Mouse (Mus musculus) lung, embryonic 14.5 days (tissue): ENCODE measurements around the gene Hipk2. TPM values are rescaled to one million over a fixed set of nuclear protein-coding genes. Genes with fewer than 3 reads are reported as not detected.

Experiments used
- ATAC-seq: fragments of 200-750 bp; cut with Nextera tagmentation; 2 replicates; pipeline ENCODE4 v1.8.0; 2017; ENCODE audit warnings: mild to moderate bottlenecking, moderate TSS enrichment, moderate library complexity; ENCODE audit not compliant: insufficient read depth
- DNase-seq: peaks from one replicate; pipeline ENCODE4 v3.0.0-alpha.2; 2015
- H3K27ac ChIP-seq: fragments of 300-500 bp; sonication (generic); 2 replicates; pipeline ENCODE4 v1.5.1; 2014; ENCODE audit warnings: low read depth, mild to moderate bottlenecking, moderate library complexity
- H3K27me3 ChIP-seq: fragments of 300-500 bp; sonication (generic); 2 replicates; pipeline ENCODE4 v1.6.1; 2014; ENCODE audit warnings: low read length, control low read depth; ENCODE audit not compliant: insufficient read depth
- H3K36me3 ChIP-seq: fragments of 300-500 bp; sonication (generic); 2 replicates; pipeline ENCODE4 v1.6.1; 2014; ENCODE audit warnings: control low read depth; ENCODE audit not compliant: insufficient read depth
- H3K4me1 ChIP-seq: fragments of 300-500 bp; sonication (generic); 2 replicates; pipeline ENCODE4 v1.6.1; 2014; ENCODE audit warnings: antibody characterized with exemption, control low read depth; ENCODE audit not compliant: insufficient read depth
- H3K4me2 ChIP-seq: fragments of 300-500 bp; sonication (generic); 2 replicates; pipeline ENCODE4 v1.6.1; 2014; ENCODE audit warnings: mild to moderate bottlenecking
- H3K4me3 ChIP-seq: fragments of 300-500 bp; sonication (generic); 2 replicates; pipeline ENCODE4 v1.5.1; 2014; ENCODE audit warnings: low read depth, low read length
- H3K9ac ChIP-seq: fragments of 300-500 bp; sonication (generic); 2 replicates; pipeline ENCODE4 v1.6.1; 2014
- H3K9me3 ChIP-seq: fragments of 300-500 bp; sonication (generic); 2 replicates; pipeline ENCODE4 v1.6.1; 2016; ENCODE audit warnings: low read depth, low read length, control low read depth
- CTCF ChIP-seq: IDR thresholded peaks from 2 replicates; pipeline ENCODE4 v1.5.1; 2016; ENCODE audit warnings: antibody characterized with exemption, low read depth
- WGBS: fragments of 180-500 bp; shearing (Covaris S2); extraction: QIAGEN DNeasy Blood & Tissue Kit; methylation state at CpG from one replicate; pipeline ENCODE4 v1.1.7; 2014; 5-methylcytosine and 5-hydroxymethylcytosine counted together
- polyA plus RNA-seq: library from polyadenylated mRNA; unstranded; fragments of >200 nt; fragmentation: Nextera tagmentation; extraction: Ambion mirVana; gene quantifications from 2 replicates; pipeline ENCODE4 v1.2.1, GENCODE M21; 2014

Gene Hipk2
- polyA plus RNA-seq, 1 experiment from 2014 or later, result 20.8 TPM

DNA sequence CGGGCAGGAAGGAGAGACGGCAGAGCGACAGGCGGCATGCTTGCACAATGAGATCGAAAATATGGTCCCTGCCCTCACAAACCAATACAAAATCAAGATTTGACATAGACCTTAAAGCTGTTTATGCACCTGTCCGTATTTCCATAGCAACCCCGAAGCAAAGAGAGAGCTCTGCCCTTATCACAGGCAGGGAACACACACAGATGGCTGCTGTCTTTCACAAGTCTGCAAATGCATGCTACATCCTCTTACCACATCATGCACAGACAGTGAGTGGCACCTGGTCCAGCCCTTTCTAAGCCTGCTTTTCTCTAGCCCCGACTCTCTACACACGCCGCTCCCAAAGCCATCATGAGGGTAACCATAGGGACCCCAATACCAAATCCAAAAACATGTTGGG, 38.2 kb upstream of the Hipk2 start:
- H3K27ac ChIP-seq, result no peak overlapping the region
- H3K9me3 ChIP-seq, result no peaks in the 10 kb centered on the region
- H3K9ac ChIP-seq, result no peak overlapping the region
- 62% methylated on average over 10 of the region's 10 CpGs for WGBS
- no peak for TF ChIP-seq CTCF
- H3K4me3 ChIP-seq, result no peak overlapping the region
- DNase-seq (no peak), ATAC-seq (no peak)
- no peaks in the 10 kb centered on the region for H3K36me3 ChIP-seq
- no peaks in the 10 kb centered on the region for H3K27me3 ChIP-seq
- no peak overlapping the region for H3K4me2 ChIP-seq
- peaks cover 7% of the 10 kb centered on the region; the same call in 1 of the 2 replicates for H3K4me1 ChIP-seq

DNA sequence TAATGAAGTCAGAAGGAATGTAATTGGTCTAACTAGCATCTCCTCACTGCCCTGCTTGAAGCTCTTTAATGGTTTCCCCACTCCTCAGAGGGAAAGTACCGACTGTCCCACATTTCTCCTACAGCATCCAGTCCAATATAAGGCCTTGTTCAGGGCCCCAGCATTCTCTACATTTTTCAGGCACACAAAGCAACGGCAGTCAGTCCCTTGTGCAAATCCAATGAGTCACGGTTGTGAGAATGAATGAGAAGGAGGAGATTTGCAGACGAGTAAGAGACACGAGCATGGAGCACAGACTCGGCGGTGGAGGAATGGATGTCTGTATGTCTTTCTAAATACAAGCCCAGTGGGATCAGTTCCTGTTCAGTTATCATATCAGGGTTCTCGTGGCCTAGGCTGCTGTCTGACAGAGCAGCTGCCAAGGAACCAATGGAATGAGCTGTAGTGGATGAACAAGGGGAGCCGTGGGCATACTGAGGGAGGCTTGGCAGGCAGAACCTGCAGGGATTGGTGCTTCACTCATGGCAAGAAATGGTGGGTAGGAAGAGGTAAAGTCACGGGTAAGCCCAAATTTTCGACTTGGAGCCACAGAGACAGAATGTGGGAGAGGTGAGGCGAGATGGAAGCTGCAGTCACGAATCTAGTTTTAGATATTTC, 37.5 kb upstream of the Hipk2 start:
- Histone ChIP-seq H3K9me3 (no peaks in the 10 kb centered on the region), H3K4me2 (no peak overlapping the region), H3K27ac (no peak overlapping the region), H3K9ac (no peak overlapping the region), H3K4me3 (no peak overlapping the region), H3K36me3 (no peaks in the 10 kb centered on the region), H3K27me3 (no peaks in the 10 kb centered on the region), H3K4me1 (peaks cover 1% of the 10 kb centered on the region; the same call in 1 of the 2 replicates)
- no peak for TF ChIP-seq CTCF
- WGBS, result 70% methylated on average over 13 of the region's 13 CpGs
- no peak for DNase-seq
- no peak for ATAC-seq

DNA sequence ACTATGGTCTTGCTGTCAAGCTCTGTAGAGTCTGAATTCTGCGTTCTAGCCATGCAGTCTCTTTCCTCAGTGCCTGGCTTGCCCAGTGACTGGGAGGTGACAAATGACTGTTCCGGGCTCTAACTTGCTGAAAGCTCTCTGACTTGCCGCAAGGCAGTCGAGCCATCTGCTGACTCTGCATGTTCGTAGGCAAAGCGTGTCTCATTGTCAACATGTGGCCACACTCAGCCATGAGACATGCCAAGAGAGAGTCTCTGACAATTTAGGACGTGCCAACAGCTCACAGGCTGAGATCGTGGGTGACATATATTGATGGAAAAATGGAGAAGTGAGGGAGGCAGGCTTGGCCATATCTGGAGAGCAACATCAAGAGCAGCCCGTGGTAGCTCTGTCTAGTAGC, 36.9 kb upstream of the Hipk2 start:
- H3K27ac ChIP-seq, result no peak overlapping the region
- no peak for TF ChIP-seq CTCF
- no peak overlapping the region for H3K4me3 ChIP-seq
- WGBS, result 51% methylated on average over 9 of the region's 9 CpGs
- ATAC-seq (peak; percentile 22; the same call in 1 of the 2 replicates), DNase-seq (peak; percentile 55)
- H3K4me1 ChIP-seq, result no peaks in the 10 kb centered on the region; the same call in 1 of the 2 replicates
- H3K4me2 ChIP-seq, result no peak overlapping the region
- H3K27me3 ChIP-seq, result no peaks in the 10 kb centered on the region
- H3K9me3 ChIP-seq, result no peaks in the 10 kb centered on the region
- H3K9ac ChIP-seq, result no peak overlapping the region
- H3K36me3 ChIP-seq, result no peaks in the 10 kb centered on the region

DNA sequence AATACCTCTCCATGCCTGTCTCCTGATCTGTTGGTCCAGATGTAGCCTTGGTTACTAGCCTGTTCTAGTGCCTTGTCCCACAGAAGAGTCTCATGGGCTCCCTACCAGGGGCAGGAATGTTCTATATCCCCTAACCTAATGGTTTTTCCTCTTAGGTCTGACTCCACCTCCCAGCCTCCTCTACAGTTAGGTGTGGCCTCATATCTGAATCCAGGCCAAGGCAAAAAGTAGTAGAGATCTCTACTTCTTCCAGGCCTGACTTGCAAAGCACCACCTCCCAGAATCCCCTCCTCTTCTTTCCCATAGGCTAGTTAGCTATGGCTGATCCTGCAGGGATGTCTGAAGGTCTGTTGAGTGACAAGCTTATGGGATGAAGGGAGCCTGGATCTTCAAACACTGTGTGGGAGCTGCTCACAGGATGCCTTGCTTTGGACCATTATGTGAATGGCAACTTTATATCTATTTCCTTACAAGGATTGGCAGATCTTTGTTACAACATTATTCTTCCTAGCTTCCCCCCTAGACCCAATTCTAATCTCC, 36.2 kb upstream of the Hipk2 start:
- H3K9me3 ChIP-seq, result no peaks in the 10 kb centered on the region
- ATAC-seq (no peak), DNase-seq (no peak)
- no peaks in the 10 kb centered on the region for H3K27me3 ChIP-seq
- TF ChIP-seq CTCF, result no peak
- H3K9ac ChIP-seq, result no peak overlapping the region
- no peak overlapping the region for H3K4me3 ChIP-seq
- no peaks in the 10 kb centered on the region; the same call in 1 of the 2 replicates for H3K4me1 ChIP-seq
- no peaks in the 10 kb centered on the region for H3K36me3 ChIP-seq
- no peak overlapping the region for H3K4me2 ChIP-seq
- no peak overlapping the region for H3K27ac ChIP-seq

DNA sequence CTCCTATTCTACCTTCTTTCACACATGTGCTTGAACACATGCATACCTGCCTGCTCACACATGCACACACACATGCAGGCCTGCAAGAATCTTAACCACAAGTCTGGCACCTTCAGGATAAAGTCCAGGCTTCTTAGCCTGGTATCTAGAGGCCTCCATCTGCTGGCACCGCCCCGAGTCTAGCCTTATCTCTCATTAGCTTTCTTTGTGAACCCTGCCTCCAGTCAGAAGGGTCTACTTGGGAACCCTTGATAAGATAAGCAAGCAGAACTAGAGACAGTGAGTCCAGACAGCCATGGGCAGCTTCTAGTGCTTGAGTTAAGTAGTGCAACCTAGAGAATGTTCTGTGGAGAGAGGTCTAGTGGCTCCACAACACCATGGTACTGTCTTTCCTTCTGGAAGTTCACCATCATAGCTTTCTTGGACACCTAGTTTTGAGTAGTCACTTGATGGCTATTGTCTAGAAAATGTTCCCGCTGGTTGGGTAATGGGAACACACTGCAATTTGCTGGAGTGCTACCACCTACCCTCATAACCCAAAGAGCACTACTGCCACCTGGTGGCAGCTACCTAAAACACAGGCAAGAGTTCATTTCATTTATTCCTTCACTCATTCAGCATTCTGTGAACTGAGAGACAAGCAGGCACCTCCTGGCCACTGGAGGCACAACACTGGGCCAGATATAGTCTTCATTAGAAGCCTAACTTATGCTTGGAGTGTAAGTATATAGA, 35.0 kb upstream of the Hipk2 start:
- TF ChIP-seq CTCF, result peak; percentile 94
- ATAC-seq (peak; percentile 66), DNase-seq (peak; percentile 82)
- Histone ChIP-seq H3K4me3 (no peak overlapping the region), H3K9ac (no peak overlapping the region), H3K27me3 (no peaks in the 10 kb centered on the region), H3K27ac (peak overlapping the region; percentile 12; the same call in 1 of the 2 replicates), H3K9me3 (no peaks in the 10 kb centered on the region), H3K4me2 (no peak overlapping the region), H3K4me1 (no peaks in the 10 kb centered on the region; the same call in 1 of the 2 replicates), H3K36me3 (no peaks in the 10 kb centered on the region)
- 40% methylated on average over 3 of the region's 3 CpGs for WGBS

DNA sequence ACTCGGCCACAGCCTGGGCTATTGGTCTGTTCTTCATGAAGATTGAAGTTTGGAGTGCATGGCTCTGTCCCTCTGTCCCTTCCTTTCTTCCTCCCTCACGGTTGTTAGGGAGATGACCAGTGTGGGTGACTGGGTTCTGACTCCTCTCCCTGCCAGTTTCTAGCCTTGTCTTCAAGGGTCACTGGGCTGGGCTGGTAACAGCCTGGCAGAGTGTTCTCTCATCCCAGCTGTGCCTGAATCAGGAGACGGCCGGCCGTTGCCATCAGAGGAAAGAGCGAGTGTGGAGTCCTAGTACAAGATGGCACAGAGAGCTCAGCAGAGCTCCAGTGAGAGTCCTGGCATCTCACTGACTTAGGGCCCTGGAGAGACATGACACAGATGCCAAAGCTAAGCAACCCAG, 32.4 kb upstream of the Hipk2 start:
- no peak overlapping the region for H3K4me3 ChIP-seq
- DNase-seq, result no peak
- H3K36me3 ChIP-seq, result no peaks in the 10 kb centered on the region
- H3K9me3 ChIP-seq, result no peaks in the 10 kb centered on the region
- no peak overlapping the region for H3K27ac ChIP-seq
- H3K27me3 ChIP-seq, result no peaks in the 10 kb centered on the region
- 80% methylated on average over 6 of the region's 6 CpGs for WGBS
- H3K4me2 ChIP-seq, result no peak overlapping the region
- no peak for ATAC-seq
- H3K9ac ChIP-seq, result no peak overlapping the region
- H3K4me1 ChIP-seq, result no peaks in the 10 kb centered on the region
- TF ChIP-seq CTCF, result no peak

DNA sequence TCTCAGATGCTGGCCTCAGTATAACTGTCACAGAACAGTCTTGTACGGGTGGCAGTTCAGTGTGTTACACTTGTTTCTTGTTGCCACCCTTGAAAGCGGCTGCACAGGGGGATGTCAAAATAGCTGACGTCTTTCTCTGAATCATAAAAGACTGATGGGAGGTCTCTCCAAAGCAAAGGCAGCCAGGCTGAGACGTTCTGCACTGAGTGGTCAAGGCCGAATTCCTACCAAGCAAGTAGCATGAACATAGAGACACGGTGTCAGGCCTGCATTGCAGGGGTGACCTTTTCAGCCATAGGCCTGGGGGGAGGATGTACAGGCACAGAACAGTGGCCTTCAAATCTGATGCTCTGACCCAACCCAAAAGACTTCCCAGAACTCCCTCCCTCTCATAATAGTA, 30.0 kb upstream of the Hipk2 start:
- DNase-seq (no peak), ATAC-seq (no peak)
- 80% methylated on average over 6 of the region's 6 CpGs for WGBS

More for the DNA sequence above, 30.0 kb upstream of the Hipk2 start:
- Histone ChIP-seq H3K4me2 (no peak overlapping the region), H3K9ac (no peak overlapping the region), H3K27ac (no peak overlapping the region), H3K27me3 (no peaks in the 10 kb centered on the region), H3K4me1 (no peaks in the 10 kb centered on the region), H3K36me3 (no peaks in the 10 kb centered on the region), H3K4me3 (no peak overlapping the region), H3K9me3 (no peaks in the 10 kb centered on the region)
- no peak for TF ChIP-seq CTCF
